Mouse (Mus musculus) heart, postnatal 0 days (tissue): ENCODE data around the gene Sox15.

Experiments
- CTCF ChIP-seq: IDR thresholded peaks from 2 replicates; pipeline ENCODE4 v1.5.1; 2016; ENCODE audit warnings: antibody characterized with exemption, control low read depth, low read depth
- EP300 ChIP-seq: IDR thresholded peaks from 2 replicates; pipeline ENCODE4 v1.6.1; 2016; ENCODE audit warnings: antibody characterized with exemption, low read depth

DNA sequence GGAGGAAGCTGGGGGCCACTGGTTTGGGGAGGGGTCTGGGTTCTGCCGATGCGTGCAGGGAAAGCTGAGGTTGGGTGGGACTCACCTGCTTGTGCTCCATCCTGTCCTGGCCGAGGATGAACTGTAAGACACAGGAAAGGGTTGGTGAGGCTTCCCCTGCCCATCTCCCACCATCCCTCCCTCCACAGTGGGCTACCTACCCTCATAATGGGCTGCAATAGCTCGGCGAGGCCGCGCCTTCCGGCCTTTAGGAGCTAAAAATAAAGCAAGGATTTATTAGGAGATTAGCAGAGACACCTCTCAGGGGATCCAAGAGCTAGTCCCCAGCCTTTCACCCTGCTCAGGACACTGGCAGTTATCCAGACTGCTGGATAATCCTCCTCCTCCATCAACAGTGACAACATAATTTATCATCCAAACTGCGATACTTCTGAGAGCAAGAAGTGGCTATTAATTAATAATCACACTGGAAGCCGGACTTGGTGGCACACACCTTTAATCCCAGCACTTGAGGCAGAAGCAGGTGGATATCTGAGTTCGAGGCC, 38.4 kb downstream of the Sox15 start:
- TF ChIP-seq CTCF (no peak), EP300 (no peak)
